Mouse (Mus musculus) heart, adult 9 months (tissue): ENCODE measurements at regions not wholly inside any gene's neighbourhood (a gene's known extent, or its start where the extent isn't known, plus 50 kb on each side); places are given as distances from the start of the nearest gene placed in this dataset.
"Not testable (repeated sequence)": the region's sequence is repeated elsewhere in the genome, so short reads cannot be mapped to it uniquely, and the experiment has no call there.

Experiments used
- DNase-seq, 2 experiments: peaks; one replicate each; pipeline ENCODE4 v3.0.0; 2022; ENCODE audit warnings: low spot score in 2 of 2

- DNase-seq = peak in 1 of 2 experiments; percentile 0
These were observed 461.1 kb downstream of the Gm21863 start for GRCm38 (mm10) chr12:20415397-20415796.

DNA sequence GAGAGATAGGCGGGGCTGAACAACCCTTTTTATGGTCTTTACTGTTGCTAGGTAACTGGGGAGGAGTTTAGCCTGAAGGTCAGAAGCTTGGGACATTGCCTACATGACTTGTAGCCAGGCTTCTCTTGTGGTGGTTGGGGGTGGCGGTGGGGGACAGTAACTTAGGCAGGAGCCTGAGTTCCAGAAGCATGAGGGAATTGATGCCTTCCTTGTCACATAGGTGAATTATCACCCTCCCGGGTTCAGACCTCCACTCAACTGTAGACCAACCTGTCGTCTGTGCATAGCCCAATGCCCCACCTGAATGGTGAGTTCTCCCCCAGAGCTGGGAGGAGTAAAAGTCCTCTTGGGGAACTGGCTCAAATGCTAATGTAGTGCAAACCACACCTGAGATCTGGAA lies 472.1 kb downstream of the Gm21863 start:
- DNase-seq = not testable (repeated sequence)

- DNase-seq = not testable (repeated sequence)
These were observed 510.3 kb downstream of the Gm21863 start for GRCm38 (mm10) chr12:20464585-20464984.
